Mouse (Mus musculus) MEL-GATA-1-ER (cell line): Measurements from ENCODE around the gene Zgrf1.

Source experiments
- DNase-seq: peaks from one replicate; pipeline ENCODE4 v3.0.0-alpha.2; 2012; ENCODE audit warnings: low read depth; ENCODE audit errors: extremely low read depth

The Zgrf1 gene

GRCm38 (mm10) chr3:127639875-127640761 lies 86.8 kb downstream of the Zgrf1 start:
- no peak for DNase-seq

GRCm38 (mm10) chr3:127640762-127641700 lies 87.7 kb downstream of the Zgrf1 start:
- DNase-seq = no peak

GRCm38 (mm10) chr3:127642211-127642610 lies 88.9 kb downstream of the Zgrf1 start:
- DNase-seq = no peak

GRCm38 (mm10) chr3:127646156-127646825 lies 93.0 kb downstream of the Zgrf1 start:
- no peak for DNase-seq

GRCm38 (mm10) chr3:127651742-127652653 lies 98.7 kb downstream of the Zgrf1 start:
- DNase-seq = no peak

GRCm38 (mm10) chr3:127660712-127661111 lies 107.4 kb downstream of the Zgrf1 start:
- no peak for DNase-seq

GRCm38 (mm10) chr3:127661646-127662531 lies 108.6 kb downstream of the Zgrf1 start:
- DNase-seq = no peak
